Mouse (Mus musculus): ENCODE data around the gene Hspb6.

DNA sequence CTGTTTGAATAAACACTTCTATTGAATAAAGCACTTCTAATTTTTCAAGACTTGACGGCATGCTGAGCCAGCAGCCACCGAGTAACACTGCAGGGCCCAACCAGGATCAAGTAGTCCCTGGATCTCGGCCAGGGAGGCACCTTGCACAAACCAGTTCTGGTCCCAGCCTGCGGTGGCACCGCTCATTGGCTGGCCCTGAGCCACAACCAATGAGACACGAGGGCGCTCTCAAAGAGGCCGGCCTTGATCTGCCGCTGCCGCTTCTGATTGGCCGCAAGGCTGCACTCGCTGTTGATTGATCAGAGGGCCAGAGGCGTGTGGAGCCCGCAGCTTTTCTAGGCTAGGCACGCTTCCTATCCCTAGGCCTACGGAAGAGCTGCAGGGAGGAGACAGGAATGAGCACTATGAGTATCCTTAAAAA, 48.0 kb downstream of the Hspb6 start:
- TF ChIP-seq CTCF (IDR thresholded peaks at IDR 0.05; ENCODE audit: low read depth, low read length) (no peak), EP300 (IDR thresholded peaks at IDR 0.05; ENCODE audit: insufficient read depth, low read depth, low read length) (no peak), POLR2A (IDR thresholded peaks at IDR 0.05; ENCODE audit: insufficient read depth, low read length) (no peak)
